Mouse (Mus musculus) CD4-positive, CD25-positive, alpha-beta regulatory T cell, adult 2 months (primary cell): ENCODE data around the gene Cdh5.
A peak's percentile ranks its signal among the peaks of the same experiment; 100 is the strongest.
"Not testable (repeated sequence)": the region's sequence is repeated elsewhere in the genome, so short reads cannot be mapped to it uniquely, and the experiment has no call there.

Experiments used
- DNase-seq: peaks from one replicate; pipeline ENCODE4 v3.0.0-alpha.2; 2012; ENCODE audit warnings: low read depth, low spot score

Gene Cdh5

GRCm38 (mm10) chr8:104101415-104101814, at the start of gene Cdh5:
TSS of gene Cdh5 (plus strand) at chr8:104101625.
- DNase-seq = no peak

DNA sequence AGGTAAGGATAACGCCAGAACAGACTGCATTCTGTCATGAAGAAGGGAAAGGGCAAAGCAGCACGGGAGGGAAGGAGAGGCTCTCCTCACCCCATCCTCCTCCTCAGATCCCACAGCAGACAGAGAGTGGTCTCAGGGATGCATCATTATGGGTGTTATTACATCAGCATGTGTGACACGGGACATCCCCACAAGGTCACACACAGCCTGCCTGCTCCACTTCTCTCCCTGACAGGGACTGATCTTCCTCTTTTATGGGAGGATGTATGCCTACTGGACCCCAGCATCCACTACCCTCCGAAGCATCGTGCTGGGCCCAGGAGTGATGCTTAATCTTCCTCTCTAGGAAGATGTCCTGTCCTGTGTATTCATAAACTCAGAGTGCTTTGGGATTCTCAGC, 41.5 kb upstream of the Cdh5 start:
- no peak for DNase-seq

DNA sequence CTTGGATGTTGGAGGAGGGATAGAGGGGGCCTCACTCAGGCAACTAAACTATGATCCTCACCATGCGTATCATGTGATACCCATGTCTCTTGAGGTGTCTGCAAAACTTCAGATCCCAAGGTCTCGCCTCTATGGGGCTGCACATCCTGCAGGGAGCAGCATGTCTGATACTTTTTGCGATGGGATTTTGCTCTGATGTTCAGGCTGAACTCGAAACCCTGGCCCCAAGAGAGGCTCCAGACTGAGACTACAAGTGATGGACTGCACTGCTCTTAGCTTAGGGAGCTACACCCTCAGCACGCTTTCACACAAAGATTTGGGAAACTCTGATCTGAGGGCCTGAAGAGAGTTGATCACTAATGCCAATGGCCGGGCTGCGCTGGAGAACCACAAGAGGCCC, 41.0 kb upstream of the Cdh5 start:
- DNase-seq = no peak

GRCm38 (mm10) chr8:104061048-104061988, 40.1 kb upstream of the Cdh5 start:
- no peak for DNase-seq

- no peak for DNase-seq
Observed at GRCm38 (mm10) chr8:104061989-104062820, 39.2 kb upstream of the Cdh5 start.

DNA sequence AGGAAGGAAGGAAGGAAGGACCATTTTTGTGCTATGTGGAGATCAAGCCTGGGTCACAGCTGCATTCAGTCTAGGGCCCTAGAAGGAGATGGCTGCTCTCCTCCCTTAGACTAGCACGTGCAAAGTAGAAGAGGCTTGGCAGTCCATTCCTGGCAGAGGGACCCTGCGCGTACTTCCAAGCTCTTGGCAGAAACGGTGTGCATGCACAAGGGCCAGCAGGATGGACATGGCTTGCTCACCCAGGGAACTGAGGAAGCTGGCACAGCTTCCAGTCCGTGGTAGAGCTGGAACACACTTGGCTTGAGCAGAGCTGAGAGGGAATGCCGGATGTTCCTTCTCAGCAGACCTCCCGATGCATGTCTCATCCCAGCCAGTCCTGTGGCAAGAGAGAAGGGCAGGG, 36.2 kb upstream of the Cdh5 start:
- no peak for DNase-seq

- no peak for DNase-seq
Observed at GRCm38 (mm10) chr8:104065906-104066518, 35.4 kb upstream of the Cdh5 start.

GRCm38 (mm10) chr8:104067390-104067925, 34.0 kb upstream of the Cdh5 start:
- DNase-seq = no peak

DNA sequence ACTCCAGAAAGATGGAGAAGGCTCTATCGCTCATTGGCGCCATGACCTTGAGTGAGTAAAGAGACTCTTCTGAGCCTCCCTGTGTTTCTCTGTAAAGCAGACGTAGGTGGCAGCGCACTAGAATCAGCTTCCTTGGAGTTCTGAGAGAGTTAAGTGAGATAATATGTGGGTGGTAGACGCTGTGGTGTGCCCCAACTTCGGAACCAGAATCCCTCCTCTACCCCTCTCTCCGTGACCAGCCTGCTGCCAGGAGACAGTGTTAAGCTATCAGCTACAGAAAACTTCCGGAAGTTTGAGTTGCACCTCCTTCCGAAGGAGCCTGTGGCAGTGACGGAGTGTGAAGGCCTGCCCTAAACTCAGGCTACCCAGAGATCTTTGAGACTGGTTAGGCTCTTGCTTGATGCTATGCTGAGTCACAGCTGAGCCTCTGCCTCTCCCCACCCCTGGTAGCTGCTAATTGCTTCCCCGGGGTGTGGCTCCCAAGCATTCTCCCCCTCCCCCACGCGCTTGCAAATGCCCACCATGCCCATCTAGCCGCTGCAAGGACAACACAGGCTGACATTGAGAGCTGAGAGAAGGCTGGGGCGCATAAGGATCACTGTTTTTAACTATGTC, 32.9 kb upstream of the Cdh5 start:
- DNase-seq = no peak

GRCm38 (mm10) chr8:104070201-104070865, 31.1 kb upstream of the Cdh5 start:
- DNase-seq = not testable (repeated sequence)

DNA sequence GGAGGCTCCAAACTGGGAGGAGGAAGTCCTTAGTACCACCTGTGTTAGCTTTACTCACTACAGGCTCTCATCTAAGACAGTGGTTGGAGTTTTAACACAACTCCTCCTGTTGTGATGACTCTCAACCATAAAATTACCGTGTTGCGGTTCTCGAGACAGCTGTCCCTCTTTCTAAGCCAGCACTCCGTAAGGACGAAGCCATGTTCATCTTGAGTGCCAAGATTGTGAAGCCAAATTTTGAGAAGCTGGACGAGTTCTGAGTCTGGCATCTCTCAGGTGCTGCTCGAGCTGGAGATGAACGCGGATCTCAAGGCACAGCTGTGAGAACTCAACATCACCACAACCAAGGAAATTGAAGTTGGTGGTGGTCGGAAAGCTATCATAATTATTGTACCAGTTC, 30.5 kb upstream of the Cdh5 start:
- DNase-seq = no peak

DNA sequence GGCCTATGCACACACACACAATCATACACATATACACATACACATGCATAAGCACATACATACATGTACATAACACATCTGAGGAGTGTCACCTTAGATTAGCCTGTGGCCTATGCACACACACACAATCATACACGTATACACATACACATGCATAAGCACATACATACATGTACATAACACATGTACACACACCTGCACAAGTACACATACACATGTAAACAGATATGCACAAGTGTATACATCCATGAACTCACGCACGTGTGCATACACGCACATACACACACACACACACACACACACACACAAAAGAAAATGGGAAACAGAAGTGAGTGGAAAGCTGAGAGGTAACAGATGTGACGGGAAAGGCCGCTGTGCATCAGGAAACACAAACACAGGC, 26.3 kb upstream of the Cdh5 start:
- DNase-seq = no peak

DNA sequence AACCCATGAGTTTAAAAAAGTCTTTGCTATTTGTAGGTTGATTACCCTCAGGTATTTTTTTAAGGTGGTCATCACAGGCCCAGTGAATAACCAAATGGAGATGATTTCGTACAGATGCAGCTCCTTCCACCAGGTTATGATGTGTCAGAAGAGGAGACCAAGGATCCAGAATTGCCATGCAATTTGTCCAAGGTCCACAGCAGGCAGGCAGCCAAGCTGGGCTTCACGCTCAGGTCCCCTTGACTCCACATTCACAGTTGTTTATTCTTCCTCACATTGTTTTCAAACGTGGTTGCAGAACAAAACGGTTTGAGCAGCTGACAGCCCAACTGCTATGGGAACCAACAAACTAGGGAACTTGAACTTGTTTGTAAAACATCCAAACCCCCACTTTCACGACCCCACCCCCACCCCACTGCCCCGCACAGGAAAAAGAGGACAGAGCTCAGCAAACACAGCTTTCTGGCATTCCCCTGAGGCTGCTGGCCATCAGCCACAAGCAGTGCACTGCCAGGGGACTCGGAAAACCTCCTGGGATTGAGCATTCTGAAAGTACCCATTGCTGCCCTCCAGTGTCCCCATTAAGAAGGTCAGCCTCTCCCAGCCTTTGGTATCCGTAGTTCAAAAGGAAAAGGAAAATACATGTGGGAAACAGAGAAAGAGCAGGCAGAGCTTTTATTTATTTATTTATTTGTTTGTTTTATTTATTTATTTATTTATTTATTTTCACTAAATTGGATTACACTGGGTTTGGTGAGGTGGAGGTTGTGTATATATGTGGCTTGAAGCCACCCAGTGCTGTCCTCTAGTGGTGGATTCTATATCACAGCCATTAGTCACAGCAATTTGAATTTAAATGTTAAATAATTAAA, 24.6 kb upstream of the Cdh5 start:
- DNase-seq = peak; percentile 6

- no peak for DNase-seq
Observed at GRCm38 (mm10) chr8:104078091-104078490, 23.3 kb upstream of the Cdh5 start.

DNA sequence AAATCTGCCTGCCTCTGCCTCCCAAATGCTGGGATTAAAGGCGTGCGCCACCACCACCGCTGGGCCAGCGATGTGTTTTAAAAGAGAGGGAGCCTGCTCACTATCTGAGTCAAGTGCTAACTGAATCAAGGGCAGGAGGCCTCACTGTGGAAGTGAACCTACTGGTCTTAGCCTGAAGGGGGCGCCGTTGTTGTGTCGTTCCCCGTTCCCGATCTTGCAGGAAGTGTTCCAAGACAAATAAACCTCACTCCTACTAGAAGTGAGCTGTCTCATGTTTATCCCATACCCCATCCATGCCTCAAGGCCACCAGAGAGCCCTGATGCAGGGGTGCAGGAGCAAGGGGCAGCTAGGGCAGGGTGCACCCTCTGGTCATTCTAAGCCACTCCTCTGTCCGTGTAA, 16.1 kb upstream of the Cdh5 start:
- DNase-seq = no peak

- no peak for DNase-seq
Observed at GRCm38 (mm10) chr8:104086615-104087014, 14.8 kb upstream of the Cdh5 start.

GRCm38 (mm10) chr8:104087091-104087490, 14.3 kb upstream of the Cdh5 start:
- no peak for DNase-seq

GRCm38 (mm10) chr8:104087878-104088277, 13.5 kb upstream of the Cdh5 start:
- DNase-seq = not testable (repeated sequence)

DNA sequence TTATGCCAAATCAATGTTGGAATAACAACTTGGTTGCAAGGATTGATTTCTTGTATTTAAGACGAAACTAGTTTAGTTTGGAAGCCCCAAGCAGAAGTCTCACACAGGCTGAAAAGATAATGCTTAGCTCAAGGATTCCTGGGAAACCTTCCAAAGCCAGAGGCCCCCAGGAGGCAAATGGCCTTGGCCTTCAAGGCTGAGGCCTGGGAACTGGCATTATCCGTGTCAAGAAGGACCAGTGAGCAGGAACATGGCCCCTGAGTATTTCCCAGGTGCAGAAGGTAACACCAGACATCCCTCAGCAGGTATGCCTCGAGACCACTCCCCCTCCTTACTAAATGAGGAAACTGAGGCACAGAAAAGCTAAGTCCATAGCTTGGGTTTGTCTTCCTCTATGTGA, 12.5 kb upstream of the Cdh5 start:
- no peak for DNase-seq
